Mouse (Mus musculus): ENCODE data around the gene Ngrn. TPM values are rescaled to one million over a fixed set of nuclear protein-coding genes. Genes with fewer than 3 reads are reported as not detected.

Ngrn gene
- 10 to 100 TPM; 37.2 to 39.4 TPM for total RNA-seq (2021)
- long read RNA-seq, transcript Ngrn-201 (3 exons, 1,317 nt) = minor isoform, 23 of 59 reads
- long read RNA-seq, transcript Ngrn-202 (2 exons, 1,709 nt) = major isoform, 31 of 59 reads
- long read RNA-seq, partial matches to known transcripts = 0 of 59 reads
- long read RNA-seq, other reads (novel, unspliced or antisense) = 5 of 59 reads

DNA sequence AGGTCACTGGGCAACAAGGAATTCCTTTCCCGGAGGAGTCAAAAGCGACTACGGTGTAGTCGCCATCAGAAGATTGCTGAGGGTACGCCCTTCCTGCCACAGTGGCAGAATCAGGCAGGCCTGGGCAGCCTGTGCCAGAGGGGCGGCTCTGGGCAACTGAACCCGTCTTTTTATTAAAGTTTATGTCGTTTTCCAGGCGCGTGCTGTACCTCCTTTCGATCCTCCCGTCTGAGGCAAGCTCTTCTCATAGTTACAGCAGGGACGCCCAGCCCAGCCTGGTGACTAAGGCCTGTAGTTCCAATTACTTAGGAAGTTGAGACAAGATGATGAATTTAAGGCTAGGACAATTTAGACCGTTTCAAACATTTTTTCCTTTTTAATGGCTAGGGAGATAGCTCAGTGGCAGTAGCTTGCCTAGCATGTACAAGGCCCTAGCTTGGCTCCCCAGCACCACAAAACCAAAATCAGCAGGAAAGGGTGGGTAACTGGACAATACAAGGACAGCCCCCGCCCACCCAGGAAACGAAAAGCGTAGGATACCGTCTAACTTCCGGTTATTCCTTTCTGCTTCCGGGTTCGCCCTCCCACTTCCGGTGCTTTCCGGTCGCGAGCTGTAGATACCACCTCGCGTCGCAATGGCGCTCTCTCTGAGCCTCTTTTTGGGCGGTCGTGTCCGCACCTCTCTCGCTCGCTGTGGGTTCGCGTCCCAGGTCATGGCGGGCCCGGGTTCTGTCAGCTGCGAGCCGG, at the start of gene Ngrn:
Gene Ngrn (plus strand): TSS at position 591 of the 747 bp plus-strand sequence.
- DNase-seq (ENCODE audit: low spot score in 2 of 2) = peak; percentile 76 to 81

DNA sequence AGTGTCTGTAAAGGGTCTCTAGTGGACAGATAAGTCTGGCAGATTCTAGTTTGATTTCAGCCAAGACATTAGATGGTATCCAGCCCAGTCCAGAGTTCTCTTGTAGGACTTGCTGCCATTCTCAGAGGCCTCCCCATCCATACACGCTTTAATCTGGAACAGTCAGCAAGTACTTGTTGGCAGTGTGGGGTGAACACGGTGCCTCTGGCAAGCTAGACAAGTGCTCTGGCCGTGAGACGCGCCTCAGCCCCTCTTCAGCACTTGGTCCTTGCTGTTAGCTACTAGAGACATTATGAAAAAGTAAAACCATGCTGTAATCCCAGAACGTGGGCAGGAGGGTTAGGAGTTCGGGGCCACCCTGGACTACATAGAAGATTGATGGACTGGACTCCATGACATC, 47.4 kb upstream of the Ngrn start:
- DNase-seq (ENCODE audit: low spot score in 2 of 2) = no peak

DNA sequence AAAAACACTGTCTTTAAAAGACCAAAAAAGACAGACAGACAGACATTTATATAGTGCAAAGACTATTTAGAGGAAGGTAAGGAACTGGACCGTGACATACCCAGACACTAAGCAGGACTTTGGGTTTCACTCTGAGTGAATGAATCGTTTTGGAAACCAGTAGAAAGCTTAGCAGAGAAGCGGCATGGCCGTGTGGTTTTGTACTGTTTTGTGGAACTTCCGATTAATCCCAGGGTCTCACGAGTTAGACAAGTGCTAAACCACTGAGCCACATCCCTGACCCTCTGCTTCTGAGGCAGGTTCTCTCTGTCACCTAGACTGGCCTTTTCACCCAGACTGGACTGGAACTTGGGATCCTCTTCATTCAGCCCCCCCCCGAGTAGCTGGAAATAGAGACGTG, 46.6 kb upstream of the Ngrn start:
- no peak for DNase-seq (ENCODE audit: low spot score in 2 of 2)

DNA sequence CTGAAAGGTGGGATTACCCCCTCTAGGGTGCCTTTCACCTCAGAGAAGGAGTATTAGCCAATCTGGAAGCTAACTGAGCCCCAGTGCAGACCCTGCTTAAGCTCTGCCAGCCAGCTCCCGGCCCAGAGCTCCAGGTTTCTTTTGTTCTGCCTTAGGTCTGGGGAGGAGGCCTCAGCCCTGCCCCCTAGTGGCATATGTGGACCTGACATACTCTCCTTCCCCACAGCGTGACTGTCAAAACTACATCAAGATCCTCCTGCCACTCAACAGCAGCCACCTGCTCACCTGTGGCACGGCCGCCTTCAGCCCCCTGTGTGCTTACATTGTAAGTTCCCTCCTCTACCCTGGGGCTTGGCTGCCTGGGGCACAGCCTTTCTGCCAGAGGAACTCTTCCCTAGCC, 45.6 kb upstream of the Ngrn start:
- peak; percentile 81 to 88 for DNase-seq (ENCODE audit: low spot score in 2 of 2)

DNA sequence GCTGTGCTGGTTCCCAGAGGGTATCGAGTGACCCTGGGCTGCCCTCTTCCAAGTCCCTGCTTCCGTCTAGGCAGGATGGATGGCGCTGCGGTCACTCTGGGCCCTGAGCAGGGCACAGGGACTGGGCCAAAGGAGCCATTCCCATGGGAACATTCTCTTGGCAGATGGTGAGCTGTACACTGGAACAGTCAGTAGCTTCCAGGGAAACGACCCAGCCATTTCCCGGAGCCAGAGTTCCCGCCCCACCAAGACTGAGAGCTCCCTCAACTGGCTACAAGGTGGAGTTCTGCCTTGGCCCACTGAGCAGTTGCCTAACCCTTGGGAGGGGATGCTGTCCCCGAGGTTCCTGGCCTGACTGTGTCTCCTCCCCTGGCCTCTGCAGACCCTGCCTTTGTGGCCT, 44.4 kb upstream of the Ngrn start:
- DNase-seq (ENCODE audit: low spot score in 2 of 2) = peak; percentile 51 to 67

DNA sequence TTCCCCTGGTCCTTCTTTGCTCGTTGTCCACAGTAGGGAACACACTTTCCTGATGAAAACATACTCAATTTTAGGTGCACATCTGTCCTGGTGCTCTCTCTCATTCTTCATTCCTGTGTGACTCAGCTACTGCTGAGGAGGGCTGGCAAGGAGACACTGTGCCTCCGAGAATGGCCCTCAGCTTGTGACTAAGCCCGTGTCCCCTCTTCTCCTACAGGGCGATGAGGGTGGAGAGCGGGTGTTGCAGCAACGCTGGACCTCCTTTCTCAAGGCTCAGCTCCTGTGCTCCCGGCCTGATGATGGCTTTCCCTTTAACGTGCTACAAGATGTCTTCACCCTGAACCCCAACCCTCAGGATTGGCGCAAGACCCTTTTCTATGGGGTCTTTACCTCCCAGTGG, 42.3 kb upstream of the Ngrn start:
- no peak for DNase-seq (ENCODE audit: low spot score in 2 of 2)

DNA sequence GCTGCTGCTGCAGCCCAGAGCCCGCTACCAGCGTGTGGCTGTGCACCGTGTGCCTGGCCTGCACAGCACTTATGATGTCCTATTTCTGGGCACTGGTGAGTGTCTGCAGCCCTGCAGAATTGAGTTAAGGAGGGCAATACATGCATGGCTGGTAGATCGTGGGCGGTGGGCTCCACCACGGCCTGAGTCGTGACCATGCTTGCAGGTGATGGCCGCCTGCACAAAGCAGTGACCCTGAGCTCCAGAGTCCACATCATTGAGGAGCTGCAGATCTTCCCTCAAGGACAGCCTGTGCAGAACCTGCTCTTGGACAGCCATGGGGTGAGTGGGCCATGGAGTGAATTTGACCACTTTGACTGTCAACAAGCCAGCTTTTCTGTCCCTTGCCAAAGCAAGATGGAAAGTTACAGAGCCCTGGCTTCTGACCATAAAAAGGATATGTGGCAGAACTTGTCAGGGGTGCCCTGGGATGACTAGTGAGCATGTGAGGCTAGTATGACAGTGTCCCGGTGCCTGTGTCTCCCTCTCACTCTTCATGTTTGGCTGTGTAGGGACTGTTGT, 40.7 kb upstream of the Ngrn start:
- DNase-seq (ENCODE audit: low spot score in 2 of 2) = no peak

DNA sequence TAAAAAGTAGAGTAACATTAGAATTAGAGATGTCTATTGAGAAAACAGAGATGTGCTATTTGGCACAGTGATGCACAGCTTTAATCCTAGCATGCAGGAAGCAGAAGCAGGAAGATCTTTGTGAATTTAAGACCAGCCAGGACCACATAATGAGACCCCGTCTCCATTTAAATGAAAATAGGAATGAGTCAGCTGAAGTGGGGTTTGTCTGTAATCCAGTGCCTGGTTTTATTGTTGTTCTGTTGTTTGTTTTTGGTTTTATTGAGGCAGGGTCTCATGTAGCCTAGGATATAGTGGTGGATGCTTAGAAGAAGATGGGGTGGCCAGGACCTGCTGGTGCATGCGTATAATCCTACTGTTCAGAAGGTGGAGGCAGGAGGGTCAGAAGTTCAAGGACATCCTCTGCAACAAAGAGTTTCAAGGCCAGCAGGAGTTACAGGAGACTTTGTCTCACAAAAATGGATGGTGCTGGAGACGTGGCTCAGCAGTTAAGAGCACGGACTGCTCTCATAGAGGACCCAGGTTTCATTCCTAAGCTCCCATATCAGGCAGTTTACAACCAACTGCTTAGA, 39.8 kb upstream of the Ngrn start:
- DNase-seq (ENCODE audit: low spot score in 2 of 2) = no peak

DNA sequence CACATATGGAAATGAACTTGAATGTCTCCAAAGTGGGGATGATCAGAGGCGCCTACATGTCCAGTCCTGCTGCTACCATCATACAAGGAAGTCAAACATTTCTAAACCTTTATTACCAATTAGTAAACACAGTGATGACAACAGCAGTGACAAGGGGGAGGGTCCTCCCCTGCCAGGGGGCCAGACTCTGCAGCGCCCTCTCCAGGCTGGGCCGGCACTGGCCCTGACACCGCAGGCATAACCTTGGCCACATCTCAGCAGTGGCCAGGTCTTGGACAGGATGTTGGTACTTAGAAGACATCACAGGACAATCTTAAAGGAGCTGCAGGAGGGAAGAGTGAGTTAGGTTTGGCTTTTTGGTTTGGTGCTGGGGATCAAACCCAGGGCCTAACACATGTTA, 34.0 kb upstream of the Ngrn start:
- DNase-seq (ENCODE audit: low spot score in 2 of 2) = no peak

DNA sequence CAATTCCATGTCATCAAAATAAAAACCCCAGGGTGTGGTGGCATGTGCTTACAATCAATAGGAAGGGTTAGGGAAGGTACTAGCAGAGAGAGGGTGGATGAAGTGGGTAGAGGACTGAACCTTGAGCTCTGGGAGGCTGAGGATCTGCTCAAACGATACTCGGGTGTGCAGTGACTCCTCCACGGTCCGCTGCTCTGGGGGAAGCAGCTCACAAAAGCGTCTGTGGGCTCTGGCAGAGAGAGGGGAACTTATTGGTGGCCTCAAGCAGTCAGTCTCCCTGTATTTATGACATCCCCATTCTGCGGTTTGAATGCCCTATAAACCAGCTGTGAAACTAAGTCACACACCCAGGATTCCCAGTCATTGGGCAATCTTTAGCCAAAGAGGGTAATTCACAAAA, 30.8 kb upstream of the Ngrn start:
- no peak for DNase-seq (ENCODE audit: low spot score in 2 of 2)

DNA sequence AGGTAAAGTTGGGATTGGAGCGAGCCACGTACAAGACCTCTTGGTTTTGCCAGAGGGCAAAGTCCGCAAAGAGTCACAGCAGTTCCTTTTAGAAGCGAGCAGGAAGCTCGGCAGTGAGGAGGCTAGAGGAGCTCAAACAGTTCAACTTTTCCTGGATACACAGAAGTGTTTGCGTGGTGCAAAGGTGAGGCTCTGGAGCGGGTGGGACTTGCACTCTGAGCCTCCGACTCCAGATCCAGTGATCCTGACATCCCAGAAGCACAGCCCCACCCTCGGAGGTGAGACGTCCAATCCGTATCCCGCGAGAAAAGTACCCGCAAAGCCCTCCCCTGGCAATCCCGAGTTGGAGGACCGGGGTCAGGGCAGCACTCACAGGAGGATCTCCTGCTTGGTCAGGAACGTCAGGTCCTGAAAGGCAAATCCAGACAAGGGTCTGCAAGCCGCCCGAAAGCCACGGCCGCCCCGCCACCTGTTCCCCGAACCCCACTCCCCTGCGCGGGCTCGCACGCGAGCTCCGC, 29.0 kb upstream of the Ngrn start:
- no peak for DNase-seq (ENCODE audit: low spot score in 2 of 2)

DNA sequence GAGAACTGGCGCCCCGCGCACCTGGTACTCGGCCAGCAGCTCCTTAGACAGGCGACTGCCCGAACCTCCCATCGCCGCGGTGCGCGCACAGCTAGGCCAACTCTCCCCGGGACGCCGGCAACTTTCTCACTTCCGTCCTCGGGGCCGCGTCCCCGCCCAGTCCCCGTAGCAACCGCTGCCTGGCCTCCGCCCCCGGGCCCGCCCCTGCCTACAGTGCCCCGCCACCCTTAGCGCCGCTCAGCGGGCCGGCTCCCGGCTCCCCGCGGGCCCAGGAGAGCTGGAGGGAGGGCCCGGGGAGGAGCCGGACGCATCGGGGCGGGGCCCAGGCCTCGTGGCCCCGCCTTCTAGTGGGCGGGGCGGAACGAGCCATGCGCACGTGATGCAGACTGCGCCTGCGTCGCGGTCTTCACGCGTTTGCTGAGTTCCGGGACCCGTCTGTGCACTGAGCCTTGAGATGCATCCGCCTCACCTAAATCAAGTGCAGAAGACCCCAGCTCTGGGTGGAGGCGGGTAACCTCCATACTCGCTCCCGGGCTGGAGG, 28.5 kb upstream of the Ngrn start, which contains the start of the genes Cib1 and Gdpgp1:
Gene Cib1 (minus strand): TSS at position 325 of the 541 bp plus-strand sequence.
Gene Gdpgp1 (plus strand): TSS at position 377 of the 541 bp plus-strand sequence.
- peak; percentile 92 to 96 for DNase-seq (ENCODE audit: low spot score in 2 of 2)

DNA sequence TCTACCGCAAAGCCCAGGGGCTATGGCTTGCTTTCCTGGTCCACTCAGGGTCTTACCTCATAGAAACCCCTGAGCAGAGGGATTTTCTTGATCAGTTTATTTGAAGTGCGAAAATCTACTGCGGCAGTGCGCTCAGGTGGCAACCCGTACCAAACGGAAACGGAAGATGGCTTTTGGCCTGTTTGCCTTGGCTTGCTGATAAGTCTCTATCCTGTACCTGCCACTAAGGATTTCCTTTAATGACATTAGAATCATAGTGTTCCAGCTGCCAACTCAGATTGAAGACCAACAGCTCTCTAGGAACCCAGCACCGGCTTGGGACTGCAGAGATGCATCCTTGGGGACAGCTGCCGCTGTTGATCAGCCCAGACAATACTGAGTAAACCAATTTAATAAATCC, 27.2 kb upstream of the Ngrn start:
- DNase-seq (ENCODE audit: low spot score in 2 of 2) = no peak

DNA sequence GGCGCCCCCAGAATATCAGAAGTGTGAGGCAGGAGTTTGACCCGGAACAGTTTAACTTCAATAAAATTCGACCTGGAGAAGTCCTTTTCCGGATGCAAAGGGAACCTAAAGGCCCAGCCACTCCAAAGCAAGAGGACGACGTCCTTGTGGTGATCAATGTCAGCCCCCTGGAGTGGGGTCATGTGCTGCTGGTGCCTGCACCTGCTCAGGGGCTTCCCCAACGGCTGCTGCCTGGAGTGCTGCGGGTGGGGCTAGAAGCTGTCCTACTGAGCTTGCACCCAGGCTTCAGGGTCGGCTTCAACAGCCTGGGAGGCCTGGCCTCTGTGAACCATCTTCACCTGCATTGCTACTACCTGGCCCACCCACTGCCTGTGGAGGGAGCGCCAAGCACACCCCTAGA, 22.5 kb upstream of the Ngrn start:
- DNase-seq (ENCODE audit: low spot score in 2 of 2) = no peak

DNA sequence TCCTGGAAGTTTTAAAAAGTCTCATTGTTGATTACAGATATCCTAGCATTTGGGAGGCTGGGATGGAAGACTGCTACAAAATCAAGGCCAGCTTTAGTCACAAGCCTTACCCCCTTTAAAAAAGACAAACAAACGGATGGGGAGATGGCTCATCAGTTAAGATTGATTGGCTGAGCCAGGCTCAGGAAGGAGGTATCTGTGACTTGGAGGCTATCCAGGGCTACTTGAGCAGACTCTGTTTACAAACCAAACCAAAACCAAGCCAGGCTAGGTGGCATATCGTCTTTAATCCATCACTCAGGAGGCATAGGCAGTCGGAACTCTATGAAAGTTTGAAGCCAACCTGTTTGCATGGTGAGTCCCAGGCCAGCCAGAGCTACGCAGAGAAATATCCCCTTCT, 19.4 kb upstream of the Ngrn start:
- DNase-seq (ENCODE audit: low spot score in 2 of 2) = no peak

DNA sequence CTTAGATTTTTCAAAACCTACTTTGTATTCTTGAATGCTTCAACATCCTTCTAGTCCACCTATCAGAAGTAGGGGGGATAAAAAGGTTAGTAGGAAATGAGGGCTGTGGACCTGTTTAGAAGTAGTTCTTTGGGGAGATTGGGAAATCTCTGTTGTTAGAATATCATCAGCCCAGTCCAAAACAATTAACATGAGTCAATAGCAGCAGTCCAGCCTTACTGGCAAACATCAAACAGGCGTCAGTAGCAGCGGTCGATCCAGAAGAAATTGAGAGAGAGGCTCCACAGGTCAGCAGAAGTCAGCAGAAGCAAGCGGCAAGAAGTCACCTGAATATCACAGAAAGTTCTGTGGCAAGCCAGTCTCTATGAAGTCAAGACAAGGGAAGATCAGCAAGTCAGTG, 16.2 kb upstream of the Ngrn start:
- DNase-seq (ENCODE audit: low spot score in 2 of 2) = no peak

DNA sequence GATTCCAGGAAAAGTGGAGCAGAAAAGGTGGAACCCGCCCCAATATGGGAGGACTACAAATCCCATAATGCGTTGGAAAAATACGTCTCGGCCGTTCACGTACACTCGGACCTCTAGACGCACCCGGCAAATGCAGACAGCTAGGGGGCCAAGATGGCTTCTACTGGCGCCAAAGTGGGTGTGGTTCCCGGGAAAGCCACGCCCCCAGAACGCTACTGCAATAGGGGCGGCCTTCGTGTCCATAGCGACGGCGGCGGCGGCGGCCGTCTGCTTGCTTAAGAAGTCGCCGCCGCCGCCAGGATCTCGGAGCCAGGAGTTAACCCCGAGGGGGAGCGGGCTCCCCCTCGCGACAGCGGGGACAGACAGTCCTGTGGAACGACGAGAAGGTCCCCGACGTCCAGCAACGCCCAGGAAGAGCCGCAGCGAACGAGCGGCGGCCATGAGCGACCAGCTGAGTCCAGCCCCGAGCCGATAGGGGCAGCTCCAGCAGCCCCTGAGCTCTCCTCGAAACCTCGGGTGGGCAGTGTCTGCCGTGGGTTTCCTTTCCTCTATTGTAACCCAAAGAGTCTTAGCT, 14.8 kb upstream of the Ngrn start, which contains the start of gene Ttll13:
Gene Ttll13 (plus strand): TSS at position 229 of the 574 bp plus-strand sequence.
- peak; percentile 95 to 96 for DNase-seq (ENCODE audit: low spot score in 2 of 2)

DNA sequence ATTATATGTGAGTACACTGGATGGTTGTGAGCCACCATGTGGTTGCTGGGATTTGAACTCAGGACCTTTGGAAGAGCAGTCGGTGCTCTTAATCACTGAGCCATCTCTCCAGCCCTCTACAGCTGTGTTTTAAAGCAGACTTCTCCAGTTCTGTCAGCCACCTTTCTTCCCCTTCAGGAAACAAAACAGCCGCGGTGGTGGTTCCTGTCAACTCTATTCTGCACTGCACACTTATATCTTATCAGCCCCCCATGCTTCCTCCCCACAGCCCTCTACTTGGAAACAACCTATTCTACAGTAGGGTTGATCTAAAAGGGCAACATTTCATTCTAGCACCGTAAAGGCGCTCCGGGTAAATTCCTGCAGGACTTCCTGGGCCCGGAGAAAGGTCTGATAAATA, 14.2 kb upstream of the Ngrn start:
- DNase-seq (ENCODE audit: low spot score in 2 of 2) = no peak

DNA sequence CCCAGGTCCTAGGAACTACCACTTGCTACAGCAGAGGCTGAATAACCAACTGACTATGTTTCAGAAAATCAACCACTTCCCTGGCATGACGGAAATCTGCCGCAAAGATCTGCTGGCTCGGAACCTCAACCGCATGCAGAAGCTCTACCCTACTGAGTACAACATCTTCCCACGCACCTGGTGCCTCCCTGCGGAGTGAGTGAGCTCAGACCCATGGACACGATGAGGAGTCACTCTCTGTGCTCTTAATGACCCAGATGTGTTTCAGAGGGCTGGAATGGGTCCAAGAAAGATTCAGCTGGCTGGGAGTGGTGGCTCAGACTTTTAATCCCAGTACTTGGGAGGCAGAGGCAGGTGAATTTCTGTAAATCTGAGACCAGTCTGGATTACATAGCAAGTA, 8.6 kb upstream of the Ngrn start:
- no peak for DNase-seq (ENCODE audit: low spot score in 2 of 2)

DNA sequence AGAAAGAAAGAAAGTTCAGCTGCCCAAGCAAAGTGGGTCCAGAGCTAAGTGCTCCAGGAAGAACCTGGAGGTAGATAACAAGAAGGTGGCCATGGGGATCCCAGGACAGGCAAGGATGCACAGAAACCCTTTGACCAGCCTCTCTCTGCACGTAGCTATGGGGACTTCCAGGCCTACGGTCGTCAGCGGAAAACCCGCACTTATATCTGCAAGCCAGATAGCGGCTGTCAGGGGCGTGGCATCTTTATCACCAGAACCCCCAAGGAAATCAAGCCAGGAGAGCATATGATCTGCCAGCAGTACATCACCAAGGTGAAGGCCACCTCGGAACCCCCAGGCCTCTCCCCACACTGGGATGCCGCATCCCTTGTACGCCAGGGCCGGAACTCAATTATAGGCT, 8.1 kb upstream of the Ngrn start:
- no peak for DNase-seq (ENCODE audit: low spot score in 2 of 2)

DNA sequence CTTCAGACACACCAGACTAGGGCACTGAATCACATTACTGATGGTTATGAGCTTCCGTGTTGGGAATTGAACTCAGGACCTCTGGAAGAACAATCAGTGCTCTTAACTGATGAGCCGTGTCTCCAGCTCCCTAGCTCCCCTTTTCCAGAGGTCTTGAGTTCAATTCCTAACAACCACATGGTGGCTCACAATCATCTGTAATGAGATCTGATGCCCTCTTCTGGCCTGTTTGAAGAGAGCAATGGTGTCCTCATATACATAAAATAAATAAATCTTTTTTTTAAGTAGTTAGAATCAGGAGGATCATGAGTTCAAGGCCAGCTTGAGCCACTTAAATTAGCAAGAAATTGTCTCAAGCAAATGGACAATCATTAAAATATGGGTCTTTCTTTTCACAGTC, 5.0 kb upstream of the Ngrn start:
- no peak for DNase-seq (ENCODE audit: low spot score in 2 of 2)
